Mouse (Mus musculus): ENCODE data around the gene Kantr.

GRCm38 (mm10) chrX:152326996-152327688, at the start of gene Kantr:
- TF ChIP-seq CTCF (IDR thresholded peaks at IDR 0.05; ENCODE audit: extremely low read depth, insufficient read length, insufficient replicate concordance, low read depth, low read length) = no peak
- no peak for TF ChIP-seq POLR2A (IDR thresholded peaks at IDR 0.05; ENCODE audit: low read depth, low read length)

Measured in small intestine, adult 2 months (tissue).